Mouse (Mus musculus): ENCODE measurements around the gene Sbno2. TPM values are rescaled to one million over a fixed set of nuclear protein-coding genes. Genes with fewer than 3 reads are reported as not detected.

The Sbno2 gene
- polyA plus RNA-seq, 1 experiment = 29.4 TPM

DNA sequence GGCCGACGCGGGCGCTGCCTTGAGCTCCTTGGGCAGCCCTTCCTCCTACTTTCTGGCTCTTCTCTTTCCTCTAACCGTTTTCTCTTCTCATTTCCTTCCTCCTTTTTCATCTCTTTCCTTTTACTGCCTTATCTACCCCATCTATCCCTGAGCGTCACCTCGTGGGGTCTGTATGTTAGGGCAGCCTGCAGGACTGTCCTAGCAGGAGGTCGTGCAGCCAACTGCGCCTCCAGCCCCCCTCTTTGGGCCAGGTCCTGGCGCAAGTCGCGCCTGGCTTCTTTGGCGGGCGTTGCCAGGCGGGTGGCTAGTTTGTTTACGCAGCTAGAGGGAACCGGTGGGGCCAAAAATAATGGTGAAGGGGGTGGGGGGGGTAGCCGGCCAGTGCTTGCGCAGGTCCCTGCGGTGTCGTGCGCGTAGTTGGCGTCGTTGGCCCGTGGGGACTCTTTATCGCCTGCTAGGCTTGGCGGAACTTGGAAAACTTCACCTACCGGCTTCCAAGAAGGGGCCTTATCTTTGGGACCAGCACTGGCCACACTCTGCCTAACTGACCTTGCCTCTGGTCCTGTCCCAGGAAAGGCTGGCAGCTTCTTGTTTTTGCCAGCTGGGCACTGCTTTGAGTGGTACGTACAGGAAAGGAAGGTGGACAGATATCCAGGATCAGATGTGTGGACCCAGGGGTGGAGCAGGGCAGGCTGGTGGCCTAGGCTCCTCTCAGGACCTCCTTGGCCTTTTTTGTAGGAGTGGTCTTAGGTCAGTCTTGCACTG, 11.7 kb upstream of the Sbno2 start:
- Histone ChIP-seq H3K36me3 (ENCODE audit: control insufficient read depth, insufficient read depth) (peaks cover 40% of the 10 kb centered on the region), H3K27me3 (ENCODE audit: control insufficient read depth, insufficient read depth, insufficient read length) (no peaks in the 10 kb centered on the region), H3K79me2 (ENCODE audit: control insufficient read depth, insufficient read depth) (peaks cover 66% of the 10 kb centered on the region), H3ac (ENCODE audit: control insufficient read depth, insufficient read length, low read depth) (peak overlapping the region; percentile 96), H3K4me3 (ENCODE audit: insufficient read depth, poor library complexity, severe bottlenecking) (peak overlapping the region; percentile 100), H3K79me3 (ENCODE audit: low read depth) (peaks cover 64% of the 10 kb centered on the region)
- no peak for TF ChIP-seq MYOD1 (IDR thresholded peaks at IDR 0.05; ENCODE audit: control insufficient read depth, insufficient read length, low read depth)
- TF ChIP-seq FOSL1 (IDR thresholded peaks at IDR 0.05; ENCODE audit: insufficient read depth, low read length, poor library complexity, severe bottlenecking) = no peak
- no peak for TF ChIP-seq MYOG (IDR thresholded peaks at IDR 0.05; ENCODE audit: control insufficient read depth, extremely low read depth, insufficient read length)
- no peak for TF ChIP-seq CEBPB (IDR thresholded peaks at IDR 0.05; ENCODE audit: low read depth)
- TF ChIP-seq MAX (IDR thresholded peaks at IDR 0.05) = no peak
- TF ChIP-seq CTCF (IDR thresholded peaks at IDR 0.05; ENCODE audit: control insufficient read depth, insufficient read depth, insufficient read length) = no peak
- TF ChIP-seq USF1 (IDR thresholded peaks at IDR 0.05; ENCODE audit: low read depth) = no peak

DNA sequence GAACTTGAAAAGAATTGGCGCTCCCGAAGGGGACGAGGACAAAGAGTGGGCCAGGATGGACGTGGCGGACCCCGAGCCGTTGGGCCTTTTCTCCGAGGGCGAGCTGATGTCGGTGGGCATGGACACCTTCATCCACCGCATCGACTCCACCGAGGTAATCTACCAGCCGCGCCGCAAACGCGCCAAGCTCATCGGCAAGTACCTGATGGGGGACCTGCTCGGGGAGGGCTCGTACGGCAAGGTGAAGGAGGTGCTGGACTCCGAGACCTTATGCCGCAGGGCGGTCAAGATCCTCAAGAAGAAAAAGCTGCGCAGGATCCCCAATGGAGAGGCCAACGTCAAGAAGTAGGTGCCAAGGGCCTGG, 11.2 kb upstream of the Sbno2 start:
- peaks cover 60% of the 10 kb centered on the region for H3K79me2 ChIP-seq (ENCODE audit: control insufficient read depth, insufficient read depth)
- peaks cover 58% of the 10 kb centered on the region for H3K79me3 ChIP-seq (ENCODE audit: low read depth)
- peak overlapping the region; percentile 96 for H3ac ChIP-seq (ENCODE audit: control insufficient read depth, insufficient read length, low read depth)
- peaks cover 35% of the 10 kb centered on the region for H3K36me3 ChIP-seq (ENCODE audit: control insufficient read depth, insufficient read depth)
- H3K4me3 ChIP-seq (ENCODE audit: insufficient read depth, poor library complexity, severe bottlenecking) = peak overlapping the region; percentile 100
- H3K27me3 ChIP-seq (ENCODE audit: control insufficient read depth, insufficient read depth, insufficient read length) = no peaks in the 10 kb centered on the region
- TF ChIP-seq CEBPB (IDR thresholded peaks at IDR 0.05; ENCODE audit: low read depth) (no peak), CTCF (IDR thresholded peaks at IDR 0.05; ENCODE audit: control insufficient read depth, insufficient read depth, insufficient read length) (no peak), MYOG (IDR thresholded peaks at IDR 0.05; ENCODE audit: control insufficient read depth, extremely low read depth, insufficient read length) (no peak), MYOD1 (IDR thresholded peaks at IDR 0.05; ENCODE audit: control insufficient read depth, insufficient read length, low read depth) (no peak), USF1 (IDR thresholded peaks at IDR 0.05; ENCODE audit: low read depth) (no peak), FOSL1 (IDR thresholded peaks at IDR 0.05; ENCODE audit: insufficient read depth, low read length, poor library complexity, severe bottlenecking) (no peak), MAX (IDR thresholded peaks at IDR 0.05) (no peak)

DNA sequence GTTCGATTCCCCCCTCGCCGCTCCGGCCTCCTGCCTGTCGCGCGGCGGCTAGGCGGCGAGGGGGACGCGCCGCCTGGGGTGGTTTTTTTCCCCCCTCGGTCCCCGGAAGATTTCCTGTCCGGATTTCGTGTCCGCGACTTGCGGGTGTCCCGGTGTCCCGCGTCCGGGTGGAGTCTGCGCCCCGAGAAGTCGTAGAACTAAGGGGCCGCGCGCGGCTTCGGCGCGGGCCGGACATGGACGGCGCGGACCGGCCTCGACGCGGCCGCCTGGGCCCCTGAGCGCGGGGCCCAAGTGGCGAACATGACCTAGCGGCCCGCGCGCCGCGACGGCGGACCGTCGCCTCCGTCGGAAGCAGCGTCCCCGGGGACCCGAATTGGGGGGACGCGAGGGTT, 10.6 kb upstream of the Sbno2 start:
- H3ac ChIP-seq (ENCODE audit: control insufficient read depth, insufficient read length, low read depth) = peak overlapping the region; percentile 83
- H3K36me3 ChIP-seq (ENCODE audit: control insufficient read depth, insufficient read depth) = peaks cover 29% of the 10 kb centered on the region
- no peak for TF ChIP-seq CEBPB (IDR thresholded peaks at IDR 0.05; ENCODE audit: low read depth)
- TF ChIP-seq MYOD1 (IDR thresholded peaks at IDR 0.05; ENCODE audit: control insufficient read depth, insufficient read length, low read depth) = no peak
- no peak for TF ChIP-seq CTCF (IDR thresholded peaks at IDR 0.05; ENCODE audit: control insufficient read depth, insufficient read depth, insufficient read length)
- TF ChIP-seq MYOG (IDR thresholded peaks at IDR 0.05; ENCODE audit: control insufficient read depth, extremely low read depth, insufficient read length) = no peak
- no peak for TF ChIP-seq FOSL1 (IDR thresholded peaks at IDR 0.05; ENCODE audit: insufficient read depth, low read length, poor library complexity, severe bottlenecking)
- no peak for TF ChIP-seq USF1 (IDR thresholded peaks at IDR 0.05; ENCODE audit: low read depth)
- TF ChIP-seq MAX (IDR thresholded peaks at IDR 0.05) = no peak
- peaks cover 52% of the 10 kb centered on the region for H3K79me3 ChIP-seq (ENCODE audit: low read depth)
- peak overlapping the region; percentile 100 for H3K4me3 ChIP-seq (ENCODE audit: insufficient read depth, poor library complexity, severe bottlenecking)
- no peaks in the 10 kb centered on the region for H3K27me3 ChIP-seq (ENCODE audit: control insufficient read depth, insufficient read depth, insufficient read length)
- H3K79me2 ChIP-seq (ENCODE audit: control insufficient read depth, insufficient read depth) = peaks cover 54% of the 10 kb centered on the region

DNA sequence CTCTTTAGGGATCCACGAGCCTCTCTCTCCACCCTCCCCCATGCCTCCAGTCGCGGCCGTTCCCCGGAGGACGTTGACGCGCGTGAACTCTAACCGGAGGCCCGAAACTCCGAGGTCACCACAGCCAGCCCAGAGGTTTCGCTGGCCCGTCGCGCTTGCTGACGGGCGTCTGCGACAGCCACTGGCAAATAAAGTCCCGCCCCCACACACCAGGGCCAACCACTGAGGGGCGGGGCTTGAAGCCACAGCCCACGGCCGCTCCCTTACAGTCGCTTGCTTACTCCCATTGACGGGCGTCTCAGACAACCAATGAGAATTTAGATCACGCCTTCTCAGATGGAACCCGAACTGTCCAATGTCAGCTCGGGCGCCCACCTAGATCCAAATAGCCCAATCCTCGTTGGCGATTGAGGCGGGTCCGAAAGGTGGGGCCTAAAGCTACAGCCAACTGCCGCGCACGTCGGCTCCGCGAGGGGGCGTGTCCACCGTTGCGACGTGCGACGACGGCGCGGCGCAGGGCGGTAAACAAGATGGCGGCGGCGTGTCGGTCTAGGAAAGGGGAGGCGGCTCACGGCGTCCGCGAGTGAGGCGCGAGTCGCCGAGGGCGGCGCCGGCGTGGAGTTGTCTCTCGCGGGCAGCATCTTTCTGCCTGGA, 10.0 kb upstream of the Sbno2 start, which contains the start of gene Stk11:
Stk11 (plus strand) TSS at position 514 of the 654 bp plus-strand sequence.
- peak within 1 kb of the TSS; percentile 96 for H3ac ChIP-seq (ENCODE audit: control insufficient read depth, insufficient read length, low read depth)
- H3K79me2 ChIP-seq (ENCODE audit: control insufficient read depth, insufficient read depth) = peaks cover 49% of the 10 kb centered on the region
- H3K36me3 ChIP-seq (ENCODE audit: control insufficient read depth, insufficient read depth) = peaks cover 24% of the 10 kb centered on the region
- peak within 1 kb of the TSS; percentile 100 for H3K4me3 ChIP-seq (ENCODE audit: insufficient read depth, poor library complexity, severe bottlenecking)
- peaks cover 47% of the 10 kb centered on the region for H3K79me3 ChIP-seq (ENCODE audit: low read depth)
- H3K27me3 ChIP-seq (ENCODE audit: control insufficient read depth, insufficient read depth, insufficient read length) = no peaks in the 10 kb centered on the region
- no peak for TF ChIP-seq FOSL1 (IDR thresholded peaks at IDR 0.05; ENCODE audit: insufficient read depth, low read length, poor library complexity, severe bottlenecking)
- peak; percentile 57 for TF ChIP-seq MAX (IDR thresholded peaks at IDR 0.05)

DNA sequence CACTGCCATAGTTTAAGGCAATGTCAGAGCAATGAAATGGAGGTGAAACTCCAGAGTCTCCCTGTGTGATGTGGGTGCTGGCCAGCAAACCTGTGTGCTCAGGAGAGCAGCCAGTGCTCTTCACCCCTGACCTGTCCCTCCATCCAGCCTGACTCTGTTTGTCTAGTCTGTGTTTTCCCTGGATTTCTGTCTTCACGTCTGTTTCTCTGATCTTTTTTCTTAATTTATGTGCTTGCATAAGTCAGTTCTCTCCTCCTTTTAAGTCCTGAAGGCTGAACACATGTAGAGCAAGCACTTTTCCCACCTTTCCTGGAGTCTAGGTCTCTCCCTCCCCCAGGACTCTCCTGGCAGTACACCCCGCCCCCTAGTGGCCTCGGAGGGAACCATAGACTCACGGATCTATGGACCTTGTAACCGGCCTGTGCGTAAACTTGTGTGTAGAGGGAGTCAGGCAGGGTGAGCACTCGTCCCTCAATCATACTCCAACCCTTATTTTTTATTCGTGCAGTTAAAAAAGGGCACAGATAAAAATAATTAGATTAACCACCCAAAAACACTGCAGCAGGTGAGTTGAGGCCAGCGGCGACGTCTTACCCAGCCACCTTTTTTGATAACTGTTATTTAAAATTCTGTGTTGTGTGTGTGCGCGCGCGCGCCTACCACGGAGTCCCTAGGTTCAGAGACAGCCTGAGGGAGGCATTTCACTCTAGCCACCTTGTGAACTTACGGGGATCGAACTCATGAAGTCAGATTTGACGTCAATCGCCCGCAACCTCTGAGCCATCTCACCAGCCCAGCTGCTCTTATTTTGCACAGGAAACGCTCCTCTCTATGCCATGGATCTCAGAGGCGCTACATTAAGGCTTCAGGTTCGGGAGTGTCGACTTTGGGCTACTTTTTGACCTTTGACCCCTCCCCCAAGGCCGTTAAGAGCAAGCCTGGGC, 9.2 kb upstream of the Sbno2 start:
- TF ChIP-seq USF1 (IDR thresholded peaks at IDR 0.05; ENCODE audit: low read depth) (no peak), CTCF (IDR thresholded peaks at IDR 0.05; ENCODE audit: control insufficient read depth, insufficient read depth, insufficient read length) (peak; percentile 85), MAX (IDR thresholded peaks at IDR 0.05) (peak; percentile 42), MYOD1 (IDR thresholded peaks at IDR 0.05; ENCODE audit: control insufficient read depth, insufficient read length, low read depth) (no peak), CEBPB (IDR thresholded peaks at IDR 0.05; ENCODE audit: low read depth) (no peak), MYOG (IDR thresholded peaks at IDR 0.05; ENCODE audit: control insufficient read depth, extremely low read depth, insufficient read length) (no peak), FOSL1 (IDR thresholded peaks at IDR 0.05; ENCODE audit: insufficient read depth, low read length, poor library complexity, severe bottlenecking) (no peak)
- H3K79me3 ChIP-seq (ENCODE audit: low read depth) = peaks cover 39% of the 10 kb centered on the region
- peaks cover 19% of the 10 kb centered on the region for H3K36me3 ChIP-seq (ENCODE audit: control insufficient read depth, insufficient read depth)
- no peaks in the 10 kb centered on the region for H3K27me3 ChIP-seq (ENCODE audit: control insufficient read depth, insufficient read depth, insufficient read length)
- H3K79me2 ChIP-seq (ENCODE audit: control insufficient read depth, insufficient read depth) = peaks cover 41% of the 10 kb centered on the region
- peak overlapping the region; percentile 79 for H3ac ChIP-seq (ENCODE audit: control insufficient read depth, insufficient read length, low read depth)
- H3K4me3 ChIP-seq (ENCODE audit: insufficient read depth, poor library complexity, severe bottlenecking) = peak overlapping the region; percentile 50
